Mouse (Mus musculus) T-helper 2 cell (primary cell): ENCODE measurements at regions not wholly inside any gene's neighbourhood (a gene's known extent, or its start where the extent isn't known, plus 50 kb on each side); places are given as distances from the start of the nearest gene placed in this dataset.

Experiments
- in situ Hi-C: fragments of 300-600 bp; cut with MboI, MseI; formaldehyde crosslinking; loops from one replicate; pipeline ENCODE4 v1.15.1; 2025; ENCODE audit warnings: high pct_unique_total_duplicates

DNA sequence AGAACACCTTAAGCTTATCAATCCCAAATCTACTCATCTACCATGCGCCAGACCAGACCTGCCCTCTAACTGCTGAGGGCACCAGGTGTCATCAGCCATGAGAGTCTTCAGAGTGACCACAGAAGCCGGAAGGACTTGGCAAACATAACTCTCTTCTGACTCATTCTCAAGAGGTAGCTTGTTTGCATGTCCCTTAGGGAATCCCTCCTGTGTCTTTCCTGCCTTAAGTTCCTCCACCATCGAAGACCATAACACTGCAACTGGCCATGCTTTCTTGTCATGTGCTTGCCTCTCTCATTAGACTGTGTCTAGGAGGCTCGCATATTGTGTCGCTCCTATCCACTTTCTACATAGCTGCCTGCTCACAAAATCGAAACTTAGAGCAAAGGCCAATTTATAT, 226.1 kb upstream of the Ncam1 start:
- in situ Hi-C loops, result no loop called here

DNA sequence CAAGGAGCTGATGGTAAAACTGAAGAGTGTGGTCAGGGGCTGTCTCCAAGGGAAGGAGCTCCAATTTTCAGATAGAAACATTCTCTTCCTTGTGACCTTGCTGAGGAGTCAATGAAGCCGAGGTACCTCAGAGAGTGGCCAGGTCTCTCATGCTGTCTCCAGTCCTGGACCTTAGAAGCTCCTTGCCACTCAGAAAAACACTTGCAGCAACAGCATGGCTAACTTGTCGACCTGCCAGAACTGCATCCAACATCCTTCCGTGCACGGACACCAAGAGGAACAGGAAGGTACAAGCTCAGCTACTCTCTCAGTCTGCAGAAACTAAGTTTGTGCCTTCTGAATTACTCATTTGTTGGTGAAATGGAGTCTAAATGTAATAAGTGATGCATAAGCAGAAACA, 214.9 kb upstream of the Ncam1 start:
- in situ Hi-C loops, result no loop called here

GRCm38 (mm10) chr9:50005757-50006576, 207.2 kb upstream of the Ncam1 start:
- in situ Hi-C loops, result loop anchor here (10.0 kb wide), 1 partner anchor 779 kb away; no protein-coding TSS in a partner anchor

DNA sequence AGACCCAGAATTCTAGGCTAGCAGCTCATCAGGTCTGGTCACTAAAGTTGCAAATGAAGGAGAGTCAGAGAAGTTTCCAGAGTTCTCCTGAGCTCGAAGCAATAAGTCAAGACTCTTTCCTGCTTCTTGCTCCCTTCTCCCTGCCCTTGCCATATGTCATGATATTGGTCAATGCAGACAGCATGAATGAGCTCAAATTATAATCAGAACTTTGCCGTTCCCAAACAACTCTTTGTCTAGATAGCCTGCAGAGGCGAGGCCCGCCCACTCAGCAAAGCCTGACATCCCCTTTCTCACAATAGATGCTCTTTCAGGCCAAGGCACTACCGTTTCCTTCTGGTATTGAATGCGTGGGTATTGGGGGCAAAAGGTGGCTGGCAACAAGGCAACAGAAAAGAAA, 204.0 kb upstream of the Ncam1 start:
- in situ Hi-C loops, result loop anchor here (10.0 kb wide), 1 partner anchor 782 kb away; no protein-coding TSS in a partner anchor

DNA sequence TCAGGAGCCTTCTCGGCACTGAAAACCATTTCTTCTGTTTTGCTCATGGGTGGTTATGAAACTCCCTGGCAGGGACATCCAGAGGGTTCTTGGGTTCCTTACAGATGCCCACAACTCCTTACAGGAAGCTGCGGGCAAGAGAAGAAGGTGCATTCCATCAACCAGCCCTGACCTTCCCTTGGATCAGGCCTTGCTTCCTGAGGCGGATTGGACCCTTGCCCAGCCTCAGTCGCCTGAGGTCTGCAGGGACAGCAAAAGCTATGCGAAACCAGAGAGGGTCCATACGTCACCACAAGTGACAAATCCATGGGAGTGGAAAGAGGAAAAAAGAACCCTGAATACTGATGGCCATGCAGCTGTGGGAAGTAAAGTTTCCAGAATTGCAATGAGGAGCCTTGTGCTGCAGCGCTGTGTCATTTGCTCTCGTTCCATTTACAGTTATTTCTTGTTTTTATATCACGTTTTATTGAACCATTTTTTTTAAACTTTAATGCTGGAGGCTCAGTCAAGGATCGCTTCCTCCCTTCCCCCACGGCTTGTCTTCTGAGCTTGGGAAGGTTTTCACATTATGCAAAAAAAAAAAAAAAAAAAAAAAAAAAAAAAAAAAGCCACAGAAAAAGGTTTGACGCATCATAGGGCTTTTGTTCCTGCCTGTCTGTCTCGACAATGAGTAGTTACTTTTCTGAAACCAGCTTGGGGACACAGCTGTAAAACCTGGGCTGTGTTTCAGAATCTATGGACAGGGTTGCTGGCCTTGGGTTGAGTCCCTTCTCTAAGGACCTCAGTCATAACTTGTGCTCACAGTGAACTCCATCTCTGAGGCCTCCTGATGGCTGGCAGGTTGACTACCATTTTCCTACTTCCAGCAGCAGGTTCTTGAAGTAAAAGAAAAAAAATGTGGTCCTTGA, 202.0 kb upstream of the Ncam1 start:
- in situ Hi-C loops, result loop anchor here (10.0 kb wide), 1 partner anchor 784 kb away; no protein-coding TSS in a partner anchor

GRCm38 (mm10) chr9:49999970-50000369, 201.2 kb upstream of the Ncam1 start:
- in situ Hi-C loops, result loop anchor here (10.0 kb wide), 1 partner anchor 785 kb away; no protein-coding TSS in a partner anchor

GRCm38 (mm10) chr9:49998101-49998500, 199.4 kb upstream of the Ncam1 start:
- in situ Hi-C loops, result no loop called here

- in situ Hi-C loops, result no loop called here
These were observed 190.9 kb upstream of the Ncam1 start for GRCm38 (mm10) chr9:49989464-49990271.

GRCm38 (mm10) chr9:49988064-49988463, 189.3 kb upstream of the Ncam1 start:
- in situ Hi-C loops, result no loop called here

- in situ Hi-C loops, result no loop called here
These were observed 188.8 kb upstream of the Ncam1 start for GRCm38 (mm10) chr9:49987481-49987880.

DNA sequence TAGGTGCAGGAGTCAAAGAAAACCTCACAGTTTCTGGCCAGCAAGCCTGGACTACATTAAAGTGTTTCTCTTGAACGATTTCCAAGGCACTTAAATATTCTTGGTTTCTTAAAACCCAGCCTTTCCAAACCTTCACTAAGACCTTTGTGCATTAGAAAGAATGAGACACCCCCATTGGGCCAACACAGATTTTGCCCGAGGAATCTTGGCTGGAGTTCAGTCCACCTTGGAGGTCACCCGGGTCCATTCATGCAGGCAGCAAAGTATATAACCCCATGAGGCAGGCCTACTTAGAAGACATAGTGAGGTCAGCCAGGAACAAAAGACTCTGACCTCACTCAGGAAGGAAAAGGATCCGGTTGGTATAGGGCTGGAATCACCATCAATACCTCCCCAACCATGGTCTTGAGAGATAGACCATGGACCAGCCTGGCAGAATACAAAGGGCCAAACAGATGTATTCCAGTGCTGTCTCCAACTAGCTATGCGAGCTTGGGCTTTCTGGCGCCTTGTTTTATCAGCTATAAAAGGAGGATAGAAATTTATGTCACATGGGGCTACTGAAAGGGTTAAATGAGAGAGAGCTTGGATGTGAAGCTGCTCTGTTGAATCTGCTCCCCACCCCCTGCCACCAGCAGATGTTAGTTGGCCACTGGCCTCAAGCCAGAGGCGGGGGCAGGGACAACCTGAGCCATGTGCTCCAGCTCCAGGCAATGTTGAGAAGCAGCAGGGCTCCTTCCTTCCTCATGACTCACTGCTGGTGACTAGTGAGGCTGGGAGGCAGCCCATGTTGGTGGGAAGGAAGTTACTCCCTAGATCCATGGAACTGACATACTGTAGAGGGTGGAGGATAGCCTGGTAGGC, 181.9 kb upstream of the Ncam1 start:
- in situ Hi-C loops, result no loop called here

DNA sequence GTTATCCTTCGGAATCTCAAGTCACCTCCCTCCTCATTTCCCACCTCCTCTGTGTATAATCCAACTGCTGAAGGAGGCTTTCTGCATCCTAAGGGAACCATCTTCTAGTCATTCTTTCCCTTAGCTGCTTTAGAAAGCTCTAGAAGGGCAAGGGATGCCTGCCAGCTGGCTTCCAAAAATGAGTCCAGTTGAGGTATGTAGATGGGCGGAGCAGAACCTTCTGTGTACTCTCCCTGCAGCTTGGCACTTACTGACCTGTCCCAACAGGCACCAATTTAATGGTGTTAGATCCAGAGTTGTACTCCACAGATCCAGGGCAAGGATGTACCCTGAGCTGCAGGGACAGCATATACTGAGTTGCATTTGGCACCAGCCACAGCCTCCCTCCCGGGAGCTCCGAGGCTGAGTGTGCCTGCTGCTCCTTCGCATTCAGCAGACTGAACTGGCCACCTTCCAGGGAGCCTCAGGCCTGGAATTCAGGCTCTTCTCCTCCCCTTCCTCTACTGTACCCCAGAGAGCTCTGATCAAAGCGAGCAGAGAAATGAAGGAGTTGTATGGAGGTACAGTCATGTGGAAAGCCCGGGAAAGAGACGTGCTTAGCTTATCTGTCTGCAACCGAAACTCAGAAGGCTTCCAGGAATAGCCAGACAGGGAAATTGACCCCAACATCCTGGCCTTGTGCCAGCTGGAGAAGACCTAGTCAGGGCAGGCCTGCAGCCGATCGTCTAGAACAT, 177.4 kb upstream of the Ncam1 start:
- in situ Hi-C loops, result no loop called here

DNA sequence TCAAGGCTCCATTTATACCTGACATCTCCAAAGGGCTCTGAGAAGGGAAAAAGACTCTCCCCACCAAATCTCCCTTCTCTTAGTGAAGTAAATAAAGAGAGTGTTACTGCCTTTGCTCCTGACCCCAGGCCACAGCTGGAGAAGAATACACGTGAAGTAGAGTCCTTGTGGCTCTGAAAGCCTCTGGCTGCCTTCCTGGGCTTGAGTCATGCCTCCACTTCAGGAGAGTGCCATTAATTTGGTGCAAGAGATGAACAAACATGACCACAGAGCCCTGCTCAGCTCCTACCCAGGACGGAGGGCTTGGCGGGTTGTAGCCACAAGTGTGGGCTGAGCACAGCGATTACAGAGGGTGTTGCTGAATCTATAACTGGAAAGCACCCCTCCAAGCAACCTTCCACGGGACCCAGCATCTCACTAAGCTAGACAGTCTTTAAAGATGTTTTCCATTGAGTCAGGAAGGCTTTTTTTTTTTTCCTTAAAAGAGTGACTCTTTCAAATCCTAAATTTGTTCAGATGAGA, 175.3 kb upstream of the Ncam1 start:
- in situ Hi-C loops, result no loop called here

DNA sequence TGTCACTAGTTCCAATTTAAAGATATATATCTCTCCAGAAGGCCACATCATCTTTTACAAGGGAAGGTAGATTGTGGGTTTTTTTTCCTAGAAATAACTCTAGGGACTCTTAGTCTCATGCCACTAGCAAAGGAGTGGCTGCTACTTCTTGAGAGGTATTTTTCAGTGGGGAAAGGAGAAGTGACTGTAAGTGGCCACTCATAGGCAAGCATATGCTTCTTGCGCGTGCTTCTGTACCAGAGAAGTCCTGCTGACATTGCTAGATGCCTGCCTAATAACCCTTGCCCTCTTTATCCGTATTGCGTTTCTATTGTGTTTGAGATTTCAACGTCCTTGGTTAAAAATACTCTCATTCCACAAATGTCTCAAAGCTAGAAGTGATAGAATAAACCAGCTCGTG, 170.7 kb upstream of the Ncam1 start:
- in situ Hi-C loops, result no loop called here

DNA sequence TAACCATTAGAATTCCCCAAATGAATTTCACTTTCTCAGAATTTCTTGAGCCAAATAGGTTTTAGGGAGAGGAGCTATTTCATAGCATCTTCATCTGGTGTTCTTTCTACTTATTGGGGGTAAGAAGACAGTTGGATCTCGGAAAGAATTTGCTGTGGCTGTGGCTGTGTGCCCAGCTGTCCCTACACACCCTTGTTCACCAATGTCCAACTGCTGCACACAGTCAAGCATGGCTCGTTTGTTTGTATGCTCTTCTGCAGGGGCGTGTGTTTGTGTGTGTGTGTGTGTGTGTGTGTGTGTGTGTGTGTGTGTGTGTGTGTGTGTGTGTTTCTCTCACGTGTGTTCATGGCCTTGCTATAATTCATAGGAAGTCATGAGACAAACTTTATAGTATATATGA, 165.9 kb upstream of the Ncam1 start:
- in situ Hi-C loops, result no loop called here

GRCm38 (mm10) chr9:49962561-49963071, 163.9 kb upstream of the Ncam1 start:
- in situ Hi-C loops, result no loop called here

GRCm38 (mm10) chr9:49961965-49962364, 163.2 kb upstream of the Ncam1 start:
- in situ Hi-C loops, result no loop called here

- in situ Hi-C loops, result no loop called here
These were observed 162.6 kb upstream of the Ncam1 start for GRCm38 (mm10) chr9:49961329-49961728.

- in situ Hi-C loops, result no loop called here
These were observed 161.3 kb upstream of the Ncam1 start for GRCm38 (mm10) chr9:49959987-49960386.
